Mouse (Mus musculus) G1E (cell line): ENCODE data around the gene Podn.

ENCODE experiments used
- CTCF ChIP-seq: IDR thresholded peaks from 2 replicates; pipeline ENCODE4 v1.5.1; 2012; ENCODE audit warnings: low read depth, low read length, inconsistent platforms, mixed read lengths
- TAL1 ChIP-seq: conservative IDR thresholded peaks from 2 replicates; pipeline ENCODE4 v1.6.1; 2012; ENCODE audit warnings: low read depth, low read length, inconsistent platforms, mixed read lengths

GRCm38 (mm10) chr4:107975004-107975403 lies 121.2 kb downstream of the Podn start:
- TF ChIP-seq TAL1 (no peak), CTCF (no peak)
